Mouse (Mus musculus): ENCODE measurements at regions not wholly inside any gene's neighbourhood (a gene's known extent, or its start where the extent isn't known, plus 50 kb on each side); places are given as distances from the start of the nearest gene placed in this dataset.

DNA sequence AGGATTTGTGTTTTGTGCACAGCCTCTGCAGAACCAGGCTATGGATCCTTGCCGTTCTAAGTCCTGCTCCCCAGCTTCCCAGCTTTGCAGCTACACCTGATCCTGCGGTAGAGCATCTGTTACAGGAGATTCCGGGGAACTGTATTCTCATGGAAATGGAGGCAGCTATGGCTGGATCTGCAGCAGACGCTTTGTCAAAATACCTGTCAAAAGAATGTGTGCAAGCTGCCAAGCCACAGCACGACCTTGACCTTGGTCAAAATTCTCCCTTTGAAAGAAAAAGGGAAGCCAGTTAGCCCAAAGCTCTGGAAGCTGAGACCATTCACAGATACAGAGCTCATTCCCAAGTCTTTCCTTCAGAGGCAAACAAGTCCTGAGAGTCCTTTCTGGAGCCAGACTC lies 255.3 kb downstream of the Med13l start:
- no peaks in the 10 kb centered on the region for H3K4me1 ChIP-seq (ENCODE audit: control insufficient read depth, insufficient read depth, low read length)

DNA sequence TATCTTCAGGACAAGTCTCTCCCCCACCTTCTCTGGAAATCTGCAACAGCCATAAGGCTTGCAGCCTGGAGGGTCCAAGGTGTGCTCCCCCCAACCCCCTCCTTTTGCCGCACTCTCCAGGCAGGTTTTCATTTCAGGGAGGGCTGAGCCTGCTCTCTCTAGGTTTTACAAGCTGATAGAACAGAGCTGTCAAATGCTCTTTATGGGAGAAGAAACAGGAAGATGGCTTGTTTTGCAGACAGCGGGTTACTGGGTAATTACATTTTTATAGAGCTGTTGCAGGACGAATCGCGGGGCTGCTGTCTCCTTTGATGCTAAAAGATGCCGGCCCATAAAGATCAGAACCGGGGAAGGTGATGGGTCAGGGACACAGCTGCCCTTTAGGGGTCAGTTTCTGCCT lies 257.8 kb downstream of the Med13l start:
- no peaks in the 10 kb centered on the region for H3K27me3 ChIP-seq (replicated peaks; ENCODE audit: control insufficient read depth, insufficient read depth, low read length)
- no peak overlapping the region for H3K27ac ChIP-seq (replicated peaks; ENCODE audit: low read depth, low read length)
- H3K9ac ChIP-seq (ENCODE audit: low read depth, low read length): no peak overlapping the region
- WGBS: 70% methylated on average over 7 of the region's 7 CpGs
- no peak overlapping the region for H3K4me2 ChIP-seq (ENCODE audit: low read depth, low read length)
- no peaks in the 10 kb centered on the region for H3K4me1 ChIP-seq (ENCODE audit: control insufficient read depth, insufficient read depth, low read length)
- H3K36me3 ChIP-seq (ENCODE audit: control insufficient read depth, insufficient read depth, low read length): no peaks in the 10 kb centered on the region
- H3K4me3 ChIP-seq (ENCODE audit: low read depth, low read length): no peak overlapping the region
- DNase-seq (ENCODE audit: low spot score) (no peak), ATAC-seq (ENCODE audit: low read depth) (no peak)
- peaks cover 7% of the 10 kb centered on the region; the same call in 1 of the 2 replicates for H3K9me3 ChIP-seq (ENCODE audit: control insufficient read depth, low read length)

More for the DNA sequence above, 255.3 kb downstream of the Med13l start:
- no peak overlapping the region for H3K27ac ChIP-seq (replicated peaks; ENCODE audit: low read depth, low read length)
- H3K27me3 ChIP-seq (replicated peaks; ENCODE audit: control insufficient read depth, insufficient read depth, low read length): no peaks in the 10 kb centered on the region
- H3K4me3 ChIP-seq (ENCODE audit: low read depth, low read length): no peak overlapping the region
- DNase-seq (ENCODE audit: low spot score) (no peak), ATAC-seq (ENCODE audit: low read depth) (no peak)
- no peak overlapping the region for H3K4me2 ChIP-seq (ENCODE audit: low read depth, low read length)
- no peaks in the 10 kb centered on the region for H3K9me3 ChIP-seq (ENCODE audit: control insufficient read depth, low read length)
- H3K9ac ChIP-seq (ENCODE audit: low read depth, low read length): no peak overlapping the region
- H3K36me3 ChIP-seq (ENCODE audit: control insufficient read depth, insufficient read depth, low read length): no peaks in the 10 kb centered on the region
- 68% methylated on average over 5 of the region's 5 CpGs for WGBS

GRCm38 (mm10) chr5:118824791-118825190 lies 264.3 kb downstream of the Med13l start:
- H3K4me2 ChIP-seq (ENCODE audit: low read depth, low read length): no peak overlapping the region
- no peak overlapping the region for H3K4me3 ChIP-seq (ENCODE audit: low read depth, low read length)
- H3K27me3 ChIP-seq (replicated peaks; ENCODE audit: control insufficient read depth, insufficient read depth, low read length): no peaks in the 10 kb centered on the region
- no peaks in the 10 kb centered on the region for H3K36me3 ChIP-seq (ENCODE audit: control insufficient read depth, insufficient read depth, low read length)
- WGBS: 70% methylated on average over 10 of the region's 10 CpGs
- H3K4me1 ChIP-seq (ENCODE audit: control insufficient read depth, insufficient read depth, low read length): no peaks in the 10 kb centered on the region
- peaks cover 7% of the 10 kb centered on the region; the same call in 1 of the 2 replicates for H3K9me3 ChIP-seq (ENCODE audit: control insufficient read depth, low read length)
- DNase-seq (ENCODE audit: low spot score) (no peak), ATAC-seq (ENCODE audit: low read depth) (no peak)
- H3K27ac ChIP-seq (replicated peaks; ENCODE audit: low read depth, low read length): no peak overlapping the region
- H3K9ac ChIP-seq (ENCODE audit: low read depth, low read length): no peak overlapping the region

GRCm38 (mm10) chr5:118829031-118829698 lies 268.7 kb downstream of the Med13l start:
- Histone ChIP-seq H3K27ac (replicated peaks; ENCODE audit: low read depth, low read length) (no peak overlapping the region), H3K9ac (ENCODE audit: low read depth, low read length) (no peak overlapping the region), H3K9me3 (ENCODE audit: control insufficient read depth, low read length) (no peaks in the 10 kb centered on the region), H3K4me2 (ENCODE audit: low read depth, low read length) (no peak overlapping the region), H3K4me3 (ENCODE audit: low read depth, low read length) (no peak overlapping the region), H3K27me3 (replicated peaks; ENCODE audit: control insufficient read depth, insufficient read depth, low read length) (no peaks in the 10 kb centered on the region), H3K36me3 (ENCODE audit: control insufficient read depth, insufficient read depth, low read length) (no peaks in the 10 kb centered on the region), H3K4me1 (ENCODE audit: control insufficient read depth, insufficient read depth, low read length) (no peaks in the 10 kb centered on the region)
- 46% methylated on average over 14 of the region's 14 CpGs for WGBS
- ATAC-seq (ENCODE audit: low read depth): no peak
- no peak for DNase-seq (ENCODE audit: low spot score)

DNA sequence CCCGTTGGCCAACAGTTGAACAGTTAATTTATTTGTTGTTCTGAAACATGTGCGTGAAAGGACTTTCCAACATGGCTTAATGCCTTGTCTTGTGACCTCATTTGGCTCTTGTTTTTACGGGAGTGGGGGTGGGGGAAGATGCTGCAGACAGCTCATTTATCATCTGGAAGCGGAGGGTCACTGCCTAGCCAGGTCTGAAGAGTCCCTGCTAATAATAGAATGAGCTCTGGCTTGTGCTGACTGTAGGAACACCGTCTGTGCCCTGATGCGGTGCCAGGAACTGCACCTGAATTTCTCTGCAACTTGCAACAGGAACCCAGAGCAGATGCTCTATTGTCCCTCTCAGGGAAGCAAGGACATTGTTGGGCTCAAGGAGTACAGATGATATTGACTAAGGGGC lies 272.2 kb downstream of the Med13l start:
- Histone ChIP-seq H3K36me3 (ENCODE audit: control insufficient read depth, insufficient read depth, low read length) (no peaks in the 10 kb centered on the region), H3K4me1 (ENCODE audit: control insufficient read depth, insufficient read depth, low read length) (no peaks in the 10 kb centered on the region), H3K4me2 (ENCODE audit: low read depth, low read length) (no peak overlapping the region), H3K27me3 (replicated peaks; ENCODE audit: control insufficient read depth, insufficient read depth, low read length) (no peaks in the 10 kb centered on the region), H3K9ac (ENCODE audit: low read depth, low read length) (no peak overlapping the region), H3K9me3 (ENCODE audit: control insufficient read depth, low read length) (no peaks in the 10 kb centered on the region), H3K27ac (replicated peaks; ENCODE audit: low read depth, low read length) (no peak overlapping the region), H3K4me3 (ENCODE audit: low read depth, low read length) (no peak overlapping the region)
- peak; percentile 10 for DNase-seq (ENCODE audit: low spot score)
- 53% methylated on average over 6 of the region's 6 CpGs for WGBS
- ATAC-seq (ENCODE audit: low read depth): no peak

GRCm38 (mm10) chr5:118834129-118834528 lies 273.6 kb downstream of the Med13l start:
- Histone ChIP-seq H3K36me3 (ENCODE audit: control insufficient read depth, insufficient read depth, low read length) (no peaks in the 10 kb centered on the region), H3K9me3 (ENCODE audit: control insufficient read depth, low read length) (no peaks in the 10 kb centered on the region), H3K4me2 (ENCODE audit: low read depth, low read length) (no peak overlapping the region), H3K27ac (replicated peaks; ENCODE audit: low read depth, low read length) (no peak overlapping the region), H3K9ac (ENCODE audit: low read depth, low read length) (no peak overlapping the region), H3K27me3 (replicated peaks; ENCODE audit: control insufficient read depth, insufficient read depth, low read length) (no peaks in the 10 kb centered on the region), H3K4me3 (ENCODE audit: low read depth, low read length) (no peak overlapping the region), H3K4me1 (ENCODE audit: control insufficient read depth, insufficient read depth, low read length) (no peaks in the 10 kb centered on the region)
- no peak for ATAC-seq (ENCODE audit: low read depth)
- WGBS: 88% methylated on average over 5 of the region's 5 CpGs
- no peak for DNase-seq (ENCODE audit: low spot score)

DNA sequence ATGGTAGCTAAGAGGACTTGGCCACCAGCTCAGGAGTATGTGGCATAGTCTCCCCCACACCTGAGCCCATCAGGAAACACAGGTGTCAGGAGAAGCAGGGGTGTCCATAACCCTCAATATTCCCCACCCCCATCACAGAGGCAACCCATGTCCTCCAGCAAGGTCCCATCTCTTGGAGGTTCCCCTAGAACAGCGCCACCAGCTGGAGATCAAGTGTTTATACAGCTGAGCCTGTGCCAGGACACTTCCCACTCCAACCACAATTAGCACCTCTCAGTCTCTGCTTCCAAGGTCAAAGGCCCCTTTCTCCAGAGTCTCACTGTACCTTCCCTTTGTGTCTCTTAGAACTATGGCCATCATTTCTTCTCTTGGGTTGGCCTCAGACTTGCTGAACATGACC lies 276.5 kb downstream of the Med13l start:
- Histone ChIP-seq H3K9ac (ENCODE audit: low read depth, low read length) (no peak overlapping the region), H3K27ac (replicated peaks; ENCODE audit: low read depth, low read length) (no peak overlapping the region), H3K9me3 (ENCODE audit: control insufficient read depth, low read length) (no peaks in the 10 kb centered on the region), H3K4me1 (ENCODE audit: control insufficient read depth, insufficient read depth, low read length) (no peaks in the 10 kb centered on the region), H3K27me3 (replicated peaks; ENCODE audit: control insufficient read depth, insufficient read depth, low read length) (no peaks in the 10 kb centered on the region), H3K4me2 (ENCODE audit: low read depth, low read length) (no peak overlapping the region), H3K4me3 (ENCODE audit: low read depth, low read length) (no peak overlapping the region), H3K36me3 (ENCODE audit: control insufficient read depth, insufficient read depth, low read length) (no peaks in the 10 kb centered on the region)
- ATAC-seq (ENCODE audit: low read depth): no peak
- WGBS: 25% methylated on average over 1 of the region's 1 CpGs
- no peak for DNase-seq (ENCODE audit: low spot score)

GRCm38 (mm10) chr5:118838421-118838820 lies 277.9 kb downstream of the Med13l start:
- H3K9me3 ChIP-seq (ENCODE audit: control insufficient read depth, low read length): no peaks in the 10 kb centered on the region
- H3K4me1 ChIP-seq (ENCODE audit: control insufficient read depth, insufficient read depth, low read length): no peaks in the 10 kb centered on the region
- H3K27me3 ChIP-seq (replicated peaks; ENCODE audit: control insufficient read depth, insufficient read depth, low read length): no peaks in the 10 kb centered on the region
- no peak overlapping the region for H3K9ac ChIP-seq (ENCODE audit: low read depth, low read length)
- H3K36me3 ChIP-seq (ENCODE audit: control insufficient read depth, insufficient read depth, low read length): no peaks in the 10 kb centered on the region
- no peak overlapping the region for H3K4me3 ChIP-seq (ENCODE audit: low read depth, low read length)
- no peak overlapping the region for H3K27ac ChIP-seq (replicated peaks; ENCODE audit: low read depth, low read length)
- DNase-seq (ENCODE audit: low spot score): no peak
- no peak for ATAC-seq (ENCODE audit: low read depth)
- H3K4me2 ChIP-seq (ENCODE audit: low read depth, low read length): no peak overlapping the region
- 73% methylated on average over 7 of the region's 7 CpGs for WGBS

DNA sequence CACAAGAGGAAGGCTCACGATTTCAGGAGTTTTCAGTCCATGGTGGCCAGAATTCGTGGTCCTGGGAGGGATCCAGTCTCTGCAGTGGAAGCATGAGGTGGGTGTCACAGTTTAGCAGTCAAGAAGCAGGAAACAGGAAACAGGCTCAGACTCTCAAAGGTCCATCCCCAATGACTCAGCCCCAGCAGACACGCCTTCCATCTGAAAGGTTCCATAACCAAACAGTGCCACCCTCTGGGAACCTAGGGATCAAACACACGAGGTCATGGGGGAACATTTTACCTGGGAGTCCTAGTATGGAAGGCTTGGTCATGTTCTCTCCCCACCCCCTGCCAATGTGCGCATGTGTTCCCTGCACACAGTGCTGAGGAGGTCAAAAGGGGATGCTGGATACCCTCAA lies 279.4 kb downstream of the Med13l start:
- no peaks in the 10 kb centered on the region for H3K27me3 ChIP-seq (replicated peaks; ENCODE audit: control insufficient read depth, insufficient read depth, low read length)
- no peak for DNase-seq (ENCODE audit: low spot score)
- no peaks in the 10 kb centered on the region for H3K36me3 ChIP-seq (ENCODE audit: control insufficient read depth, insufficient read depth, low read length)
- no peak overlapping the region for H3K9ac ChIP-seq (ENCODE audit: low read depth, low read length)
- no peaks in the 10 kb centered on the region for H3K4me1 ChIP-seq (ENCODE audit: control insufficient read depth, insufficient read depth, low read length)
- WGBS: 70% methylated on average over 5 of the region's 5 CpGs
- no peak overlapping the region for H3K4me2 ChIP-seq (ENCODE audit: low read depth, low read length)
- no peak overlapping the region for H3K27ac ChIP-seq (replicated peaks; ENCODE audit: low read depth, low read length)
- no peak for ATAC-seq (ENCODE audit: low read depth)
- no peaks in the 10 kb centered on the region for H3K9me3 ChIP-seq (ENCODE audit: control insufficient read depth, low read length)
- no peak overlapping the region for H3K4me3 ChIP-seq (ENCODE audit: low read depth, low read length)

Data from embryonic facial prominence, embryonic 14.5 days (tissue).